Mouse (Mus musculus) CH12.LX (cell line): ENCODE results near the gene Hps4. TPM values are rescaled to one million over a fixed set of nuclear protein-coding genes. Genes with fewer than 3 reads are reported as not detected.
"Not testable (repeated sequence)": the region's sequence is repeated elsewhere in the genome, so short reads cannot be mapped to it uniquely, and the experiment has no call there.

Source experiments
- DNase-seq: peaks from one replicate; pipeline ENCODE4 v3.0.0-alpha.2; 2013; ENCODE audit errors: extremely low read depth
- H3K27ac ChIP-seq: 2 replicates; pipeline ENCODE4 v1.5.1; 2012; ENCODE audit warnings: low read depth, mild to moderate bottlenecking, control low read depth, moderate library complexity; ENCODE audit not compliant: insufficient read depth
- H3K27me3 ChIP-seq: replicated peaks from 2 replicates; pipeline ENCODE3; 2012; ENCODE audit warnings: inconsistent platforms
- H3K36me3 ChIP-seq, 2 experiments: replicated peaks in 1 of 2; 2 replicates each; pipeline versions ENCODE3 to v1.6.1; 2012; ENCODE audit warnings: inconsistent platforms in 1 of 2, low read length in 1 of 2, mild to moderate bottlenecking in 1 of 2, mixed read lengths in 1 of 2, moderate library complexity in 1 of 2; ENCODE audit not compliant: control insufficient read depth in 1 of 2, insufficient read depth in 1 of 2
- H3K4me1 ChIP-seq, 2 experiments: 2 replicates each; pipeline ENCODE4 v1.6.1; 2012; ENCODE audit warnings: inconsistent platforms in 1 of 2, moderate library complexity in 1 of 2; ENCODE audit not compliant: insufficient read depth in 2 of 2, control insufficient read depth in 1 of 2
- H3K4me2 ChIP-seq: 2 replicates; pipeline ENCODE4 v1.6.1; 2012; ENCODE audit warnings: low read depth, mild to moderate bottlenecking, control low read depth; ENCODE audit not compliant: poor library complexity, insufficient read depth, severe bottlenecking
- H3K4me3 ChIP-seq, 3 experiments: fragments of 150-350 bp in 1 of 3; sonication (generic) in 1 of 3; replicated peaks in 1 of 3; 2 replicates each; pipeline versions ENCODE3 to v1.5.1; 2011 to 2012; ENCODE audit warnings: low read depth in 2 of 3, low read length in 2 of 3, mild to moderate bottlenecking in 2 of 3, moderate library complexity in 2 of 3, control low read depth in 1 of 3, improper control_type of control experiment in 1 of 3, inconsistent platforms in 1 of 3, mixed read lengths in 1 of 3; ENCODE audit not compliant: poor library complexity in 1 of 3
- H3K79me2 ChIP-seq: replicated peaks from 2 replicates; pipeline ENCODE4 v1.6.1; 2012; ENCODE audit warnings: mild to moderate bottlenecking, moderate library complexity; ENCODE audit not compliant: control insufficient read depth, poor library complexity, insufficient read depth, severe bottlenecking; ENCODE audit errors: extremely low read depth
- H3K9ac ChIP-seq: 2 replicates; pipeline ENCODE4 v1.6.1; 2012; ENCODE audit warnings: low read depth, mild to moderate bottlenecking, control low read depth, moderate library complexity; ENCODE audit not compliant: insufficient read depth
- H3K9me3 ChIP-seq: replicated peaks from 2 replicates; pipeline ENCODE3; 2012; ENCODE audit warnings: low read length, inconsistent platforms, mixed read lengths
- CHD1 ChIP-seq: IDR thresholded peaks from 2 replicates; pipeline ENCODE4 v1.6.1; 2012; ENCODE audit warnings: low read depth, low read length, improper control_type of control experiment, inconsistent platforms
- CTCF ChIP-seq, 2 experiments: IDR thresholded peaks in 1 of 2; conservative IDR thresholded peaks in 1 of 2; 2 replicates each; pipeline ENCODE4 v1.5.1; 2011 to 2012; ENCODE audit warnings: low read depth in 2 of 2, low read length in 2 of 2, improper control_type of control experiment in 1 of 2, inconsistent platforms in 1 of 2, mild to moderate bottlenecking in 1 of 2, moderate library complexity in 1 of 2
- EP300 ChIP-seq: IDR thresholded peaks from 2 replicates; pipeline ENCODE4 v1.6.1; 2011; ENCODE audit warnings: low read length, improper control_type of control experiment
- IRF4 ChIP-seq: IDR thresholded peaks from 2 replicates; pipeline ENCODE4 v1.6.1; 2014; ENCODE audit warnings: low read depth, mild to moderate bottlenecking, inconsistent platforms, low read length, improper control_type of control experiment
- JUN ChIP-seq: IDR thresholded peaks from 2 replicates; pipeline ENCODE4 v1.6.1; 2011; ENCODE audit warnings: low read depth, mild to moderate bottlenecking, low read length, improper control_type of control experiment, moderate library complexity; ENCODE audit not compliant: insufficient read depth
- MAFK ChIP-seq: IDR thresholded peaks from 2 replicates; pipeline ENCODE4 v1.6.1; 2011; ENCODE audit warnings: low read length, improper control_type of control experiment; ENCODE audit not compliant: insufficient replicate concordance
- MAX ChIP-seq: IDR thresholded peaks from 2 replicates; pipeline ENCODE4 v1.6.1; 2011; ENCODE audit warnings: low read length, improper control_type of control experiment
- MAZ ChIP-seq: IDR thresholded peaks from 2 replicates; pipeline ENCODE4 v1.6.1; 2012; ENCODE audit warnings: low read depth, mild to moderate bottlenecking, inconsistent platforms, low read length, improper control_type of control experiment, moderate library complexity
- MEF2A ChIP-seq: IDR thresholded peaks from 2 replicates; pipeline ENCODE4 v1.6.1; 2014; ENCODE audit warnings: low read depth, mild to moderate bottlenecking, inconsistent platforms, low read length, improper control_type of control experiment, borderline replicate concordance
- MYC ChIP-seq: IDR thresholded peaks from 2 replicates; pipeline ENCODE4 v1.6.1; 2011; ENCODE audit warnings: low read depth, mild to moderate bottlenecking, improper control_type of control experiment, low read length
- NELFE ChIP-seq: IDR thresholded peaks from 2 replicates; pipeline ENCODE4 v1.6.1; 2011; ENCODE audit warnings: low read depth, low read length, improper control_type of control experiment
- NRF1 ChIP-seq: IDR thresholded peaks from 2 replicates; pipeline ENCODE4 v1.6.1; 2014; ENCODE audit warnings: low read depth, mild to moderate bottlenecking, inconsistent platforms, low read length, improper control_type of control experiment, moderate library complexity
- POLR2AphosphoS2 ChIP-seq: IDR thresholded peaks from 2 replicates; pipeline ENCODE4 v1.6.1; 2011; ENCODE audit warnings: low read depth, low read length, improper control_type of control experiment
- RAD21 ChIP-seq: IDR thresholded peaks from 2 replicates; pipeline ENCODE4 v1.6.1; 2011; ENCODE audit warnings: low read depth, mild to moderate bottlenecking, low read length, improper control_type of control experiment, moderate library complexity
- RCOR1 ChIP-seq: conservative IDR thresholded peaks from 2 replicates; pipeline ENCODE4 v1.6.1; 2012; ENCODE audit warnings: low read depth, mild to moderate bottlenecking, inconsistent platforms, low read length, improper control_type of control experiment
- SIN3A ChIP-seq: IDR thresholded peaks from 2 replicates; pipeline ENCODE4 v1.6.1; 2012; ENCODE audit warnings: low read length, improper control_type of control experiment, inconsistent platforms
- TBP ChIP-seq: conservative IDR thresholded peaks from 2 replicates; pipeline ENCODE4 v1.6.1; 2011; ENCODE audit warnings: low read depth, low read length, improper control_type of control experiment
- TCF12 ChIP-seq: IDR thresholded peaks from 2 replicates; pipeline ENCODE4 v1.6.1; 2014; ENCODE audit warnings: low read depth, mild to moderate bottlenecking, inconsistent platforms, low read length, improper control_type of control experiment
- UBTF ChIP-seq: IDR thresholded peaks from 2 replicates; pipeline ENCODE4 v1.6.1; 2012; ENCODE audit warnings: low read depth, mild to moderate bottlenecking, inconsistent platforms, low read length, improper control_type of control experiment, moderate library complexity
- ZMIZ1 ChIP-seq: IDR thresholded peaks from 2 replicates; pipeline ENCODE4 v1.6.1; 2012; ENCODE audit warnings: low read depth, mild to moderate bottlenecking, inconsistent platforms, low read length, improper control_type of control experiment
- dilution Hi-C: fragments of 300-500 bp; cut with MboI; formaldehyde crosslinking; loops from 2 replicates; pipeline ENCODE4 v1.14.3; 2020; ENCODE audit warnings: low sequenced_read_pairs; ENCODE audit not compliant: extremely low pct_unique_long_range_greater_than_20kb, extremely low pct_ligation_motif_present
- in situ Hi-C: fragments of 300-500 bp; cut with MboI; formaldehyde crosslinking; loops from 3 replicates; pipeline ENCODE4 v1.14.3; 2019; ENCODE audit warnings: low sequenced_read_pairs, low pct_ligation_motif_present, low pct_unique_long_range_greater_than_20kb, mixed read lengths
- polyA plus RNA-seq: library from polyadenylated mRNA; unstranded; fragments of >175 nt; gene quantifications from 2 replicates; pipeline ENCODE4 v1.2.1, GENCODE M21; 2012; ENCODE audit warnings: low read depth; ENCODE audit not compliant: insufficient read length
- total RNA-seq, 2 experiments: library from RNA; depleted of rRNA; stranded (reverse); fragments of 300-350 nt in 1 of 2; fragments of >200 nt in 1 of 2; gene quantifications; 2 replicates each; pipeline ENCODE4 v1.2.3; 2012 to 2014

The Hps4 gene
- total and polyA plus RNA-seq, 3 experiments, result 10.0 to 23.0 (median 18.3) TPM

GRCm38 (mm10) chr5:112411072-112411471 is 68.2 kb downstream of the Hps4 start:
- DNase-seq, result no peak
- H3K4me3 ChIP-seq, result no peak overlapping the region
- in situ Hi-C loops (no loop called here), dilution Hi-C loops (no loop called here)
- peaks cover 42% of the 10 kb centered on the region for H3K27me3 ChIP-seq
- H3K4me2 ChIP-seq, result no peak overlapping the region
- H3K79me2 ChIP-seq, result no peaks in the 10 kb centered on the region
- TF ChIP-seq SIN3A (no peak), RAD21 (no peak), UBTF (no peak), RCOR1 (no peak), MAZ (no peak), CTCF (conservative IDR thresholded peaks at IDR 0.05 in 1 of 2, IDR thresholded peaks at IDR 0.05 in 1 of 2; ENCODE audit: low read depth in 2 of 2, low read length in 2 of 2) (no peak), MAX (no peak), TBP (no peak), IRF4 (no peak), MAFK (no peak), MYC (no peak), NRF1 (no peak), POLR2AphosphoS2 (no peak), MEF2A (no peak), ZMIZ1 (no peak), NELFE (no peak), CHD1 (no peak)
- H3K4me1 ChIP-seq, result no peaks in the 10 kb centered on the region
- H3K9me3 ChIP-seq, result peaks cover 4% of the 10 kb centered on the region
- no peak overlapping the region for H3K27ac ChIP-seq
- no peaks in the 10 kb centered on the region for H3K36me3 ChIP-seq
- no peak overlapping the region for H3K9ac ChIP-seq

DNA sequence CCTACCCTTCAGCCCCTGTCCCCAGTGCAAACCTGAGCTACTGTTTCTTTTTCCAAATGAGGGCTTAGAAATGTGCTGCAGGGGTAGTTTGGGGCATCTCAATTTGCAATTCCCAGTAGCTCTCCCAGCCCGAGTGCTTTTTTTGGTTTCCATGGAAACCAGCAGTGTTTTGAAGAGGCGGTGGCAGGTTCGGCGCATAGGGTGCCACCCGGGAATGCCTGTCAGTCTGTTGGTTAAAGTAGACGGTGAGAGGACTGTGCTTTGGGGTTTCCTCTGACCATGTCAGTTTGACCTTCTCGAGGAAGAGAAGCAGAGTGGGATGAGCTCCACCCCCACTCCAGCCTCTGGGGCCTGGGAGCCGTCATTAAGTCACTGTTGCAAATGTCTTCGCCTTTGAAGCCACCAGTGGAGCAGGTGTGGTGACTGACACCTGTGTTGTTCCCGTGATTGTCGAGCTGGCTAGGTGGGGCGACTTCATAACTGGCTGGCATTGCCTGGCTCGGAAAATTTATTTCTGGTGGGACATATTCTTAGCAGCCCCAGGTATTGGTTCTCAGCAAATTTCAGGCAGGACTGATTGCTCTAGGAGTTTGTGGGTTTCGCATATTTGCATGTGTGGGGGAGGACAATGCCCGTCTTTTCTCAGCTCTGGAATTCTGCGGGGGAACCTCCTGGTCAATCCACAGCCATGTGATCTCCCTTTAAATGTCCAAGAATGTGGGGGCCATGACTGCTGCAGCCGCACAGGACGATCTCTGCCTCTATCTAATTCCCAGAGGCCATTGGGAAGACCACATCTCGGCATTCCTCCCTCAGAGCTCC is 68.8 kb downstream of the Hps4 start:
- Histone ChIP-seq H3K4me1 (no peaks in the 10 kb centered on the region), H3K9ac (no peak overlapping the region), H3K36me3 (no peaks in the 10 kb centered on the region), H3K9me3 (peaks cover 3% of the 10 kb centered on the region), H3K27me3 (peaks cover 41% of the 10 kb centered on the region), H3K4me2 (no peak overlapping the region), H3K4me3 (no peak overlapping the region), H3K27ac (no peak overlapping the region), H3K79me2 (no peaks in the 10 kb centered on the region)
- in situ Hi-C loops, result no loop called here
- no peak for DNase-seq
- TF ChIP-seq TCF12 (no peak), EP300 (no peak), JUN (no peak), IRF4 (no peak)
- dilution Hi-C loops, result no loop called here

DNA sequence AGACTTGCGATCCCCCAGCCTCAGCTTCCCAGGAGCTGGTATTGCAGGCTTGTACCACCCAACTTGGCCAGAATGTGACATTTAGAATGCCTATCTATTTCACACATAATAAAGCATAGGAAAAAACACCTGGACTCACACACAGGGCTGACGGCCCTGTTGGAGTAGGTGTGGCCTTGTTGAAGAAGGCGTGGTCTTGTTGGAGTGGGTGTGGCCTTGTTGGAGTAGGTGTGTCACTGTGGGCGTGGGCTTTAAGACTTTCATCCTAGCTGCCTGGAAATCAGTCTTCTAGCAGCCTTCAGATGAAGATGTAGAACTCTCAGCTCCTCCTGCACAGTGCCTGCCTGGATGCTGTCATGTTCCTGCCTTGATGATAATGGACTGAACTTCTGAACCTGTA is 69.9 kb downstream of the Hps4 start:
- DNase-seq, H3K4me1 ChIP-seq, in situ Hi-C loops, dilution Hi-C loops, H3K36me3 ChIP-seq, H3K9me3 ChIP-seq, H3K4me3 ChIP-seq, H3K9ac ChIP-seq, H3K27ac ChIP-seq, H3K79me2 ChIP-seq, H3K4me2 ChIP-seq: not testable (repeated sequence)
- H3K27me3 ChIP-seq, result peaks cover 39% of the 10 kb centered on the region
